Mouse (Mus musculus) stomach, postnatal 0 days (tissue): ENCODE results near the gene Fnip2.

Source experiments
- CTCF ChIP-seq: IDR thresholded peaks from 2 replicates; pipeline ENCODE4 v1.5.1; 2016; ENCODE audit warnings: antibody characterized with exemption, low read depth, mild to moderate bottlenecking, moderate library complexity
- EP300 ChIP-seq: optimal IDR thresholded peaks from 2 replicates; pipeline ENCODE3; 2016; ENCODE audit warnings: antibody characterized with exemption

- TF ChIP-seq CTCF (no peak), EP300 (no peak)
These were observed 30.6 kb downstream of the Fnip2 start for GRCm38 (mm10) chr3:79537023-79537422.
